Mouse (Mus musculus): ENCODE measurements at regions not wholly inside any gene's neighbourhood (a gene's known extent, or its start where the extent isn't known, plus 50 kb on each side); places are given as distances from the start of the nearest gene placed in this dataset.

DNA sequence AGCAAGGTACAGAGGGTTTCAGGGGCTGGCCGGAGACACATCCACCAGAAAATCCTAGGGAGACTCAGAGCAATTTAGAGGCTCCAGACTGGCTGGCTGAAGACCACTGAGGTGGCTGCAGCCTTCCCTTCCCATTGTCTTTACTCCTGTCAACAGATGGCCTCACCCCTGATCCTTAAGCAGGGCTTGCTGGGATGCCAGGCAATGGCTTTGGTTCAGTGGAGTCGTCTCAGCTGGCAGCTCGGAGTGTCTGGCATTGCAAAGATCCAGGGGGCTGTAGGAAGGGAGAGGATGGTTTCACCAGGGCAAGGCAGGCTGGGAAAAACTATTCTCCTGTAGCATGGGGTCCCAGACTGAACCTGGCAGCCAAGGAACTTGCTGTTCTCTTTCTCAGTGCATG, 395.8 kb downstream of the Tshz3 start:
- DNase-seq (ENCODE audit: low spot score in 2 of 2) = no peak

DNA sequence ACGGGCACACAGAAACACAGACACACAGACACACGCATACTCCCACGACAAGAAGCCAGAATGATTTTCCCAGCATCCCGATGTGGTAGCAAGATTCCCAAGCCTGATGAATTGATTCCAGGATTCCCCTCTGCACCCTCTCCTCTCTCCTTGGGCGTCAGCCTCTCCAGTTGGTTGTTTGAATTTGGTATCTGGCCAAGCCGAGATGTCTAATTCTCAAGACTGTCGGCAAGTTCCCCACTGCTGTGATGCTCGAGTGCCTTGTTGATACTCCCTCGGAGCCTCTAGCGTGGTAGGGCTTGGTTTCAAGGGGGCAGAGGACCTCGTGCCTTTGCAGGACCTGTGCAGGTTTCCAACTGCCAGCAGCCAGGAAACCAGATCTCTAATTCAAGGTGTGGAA, 397.9 kb downstream of the Tshz3 start:
- no peak for DNase-seq (ENCODE audit: low spot score in 2 of 2)

DNA sequence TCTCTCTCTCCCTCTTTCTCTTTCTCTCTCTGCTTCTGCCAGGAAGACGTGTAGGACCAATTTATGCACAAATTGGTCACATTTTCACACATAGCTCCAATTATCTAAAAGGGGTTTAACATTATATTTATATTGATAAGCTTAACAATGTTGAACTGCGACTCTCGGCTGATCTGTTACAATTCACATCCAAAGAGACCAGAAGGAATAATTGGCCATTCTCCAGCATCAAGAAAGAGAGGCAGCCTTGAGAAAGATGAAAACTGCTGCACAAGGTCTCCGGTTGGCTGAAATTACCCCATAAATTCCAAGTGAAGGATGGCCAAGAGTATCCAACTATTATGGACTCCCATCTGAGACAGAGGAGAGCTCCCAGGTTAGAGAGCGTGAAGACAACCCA, 398.4 kb downstream of the Tshz3 start:
- no peak for DNase-seq (ENCODE audit: low spot score in 2 of 2)

DNA sequence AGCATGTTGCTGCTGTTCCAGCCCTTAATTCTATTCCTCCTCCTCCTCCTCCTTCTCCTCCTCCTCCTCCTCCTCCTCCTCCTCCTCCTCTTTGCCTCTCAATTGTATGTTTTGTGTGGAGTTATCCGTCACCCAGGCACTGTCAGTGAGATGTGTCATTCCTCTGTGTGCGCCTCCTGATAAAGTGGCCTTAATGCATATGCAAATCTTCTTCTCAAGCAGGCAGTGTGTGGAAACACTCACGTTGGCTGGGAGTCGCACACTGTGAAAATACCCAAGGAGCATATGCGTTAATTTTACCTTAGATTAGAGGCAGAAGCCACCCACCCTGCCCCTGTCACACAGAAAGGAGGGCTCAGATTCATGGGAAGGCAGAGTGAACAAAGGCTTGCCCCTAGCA, 401.0 kb downstream of the Tshz3 start:
- DNase-seq (ENCODE audit: low spot score in 2 of 2) = no peak

GRCm38 (mm10) chr7:37104671-37105070, 406.8 kb downstream of the Tshz3 start:
- no peak for DNase-seq (ENCODE audit: low spot score in 2 of 2)

DNA sequence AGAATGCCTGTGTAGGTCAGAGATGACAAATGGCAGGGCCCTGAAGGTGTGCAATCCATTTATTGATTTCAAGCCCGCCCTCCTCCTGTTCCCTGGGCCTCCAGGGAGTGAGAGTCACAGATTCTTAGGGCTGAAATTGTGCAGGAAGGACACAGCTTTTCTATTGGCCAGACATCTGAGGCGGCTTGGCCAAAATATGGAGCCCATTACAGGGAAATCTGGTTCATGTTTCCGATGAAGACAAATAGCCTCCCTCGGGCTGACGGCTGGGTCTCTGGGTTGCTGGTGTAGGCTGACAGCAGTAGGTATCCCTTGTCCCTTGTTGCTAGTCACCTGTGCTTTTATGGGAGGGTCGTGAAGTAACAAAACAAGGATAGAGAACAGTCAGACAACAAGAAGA, 413.2 kb downstream of the Tshz3 start:
- DNase-seq (ENCODE audit: low spot score in 2 of 2) = no peak

GRCm38 (mm10) chr7:37120776-37121175, 422.9 kb downstream of the Tshz3 start:
- DNase-seq (ENCODE audit: low spot score in 2 of 2) = no peak

GRCm38 (mm10) chr7:37140191-37140590, 442.3 kb downstream of the Tshz3 start:
- DNase-seq (ENCODE audit: low spot score in 2 of 2) = no peak

DNA sequence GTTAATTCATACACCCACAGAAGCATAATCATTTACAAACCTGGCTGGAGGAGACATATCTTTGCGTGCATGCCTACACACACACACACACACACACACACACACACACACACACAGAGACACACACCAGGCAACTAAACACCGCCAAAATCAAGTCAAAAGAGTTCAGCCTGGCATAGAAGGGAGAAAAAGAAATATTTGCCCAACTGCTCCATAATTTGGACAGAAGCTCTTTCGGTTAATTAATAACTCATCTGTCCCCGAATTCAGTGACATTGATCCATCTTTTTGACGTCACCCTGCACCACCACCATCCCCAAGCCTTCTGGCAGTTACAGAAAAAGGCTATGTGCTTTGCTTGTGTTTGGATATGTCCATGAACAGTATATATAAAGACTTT, 444.9 kb downstream of the Tshz3 start:
- DNase-seq (ENCODE audit: low spot score in 2 of 2) = no peak

GRCm38 (mm10) chr7:37144303-37144702, 446.4 kb downstream of the Tshz3 start:
- DNase-seq (ENCODE audit: low spot score in 2 of 2) = no peak

DNA sequence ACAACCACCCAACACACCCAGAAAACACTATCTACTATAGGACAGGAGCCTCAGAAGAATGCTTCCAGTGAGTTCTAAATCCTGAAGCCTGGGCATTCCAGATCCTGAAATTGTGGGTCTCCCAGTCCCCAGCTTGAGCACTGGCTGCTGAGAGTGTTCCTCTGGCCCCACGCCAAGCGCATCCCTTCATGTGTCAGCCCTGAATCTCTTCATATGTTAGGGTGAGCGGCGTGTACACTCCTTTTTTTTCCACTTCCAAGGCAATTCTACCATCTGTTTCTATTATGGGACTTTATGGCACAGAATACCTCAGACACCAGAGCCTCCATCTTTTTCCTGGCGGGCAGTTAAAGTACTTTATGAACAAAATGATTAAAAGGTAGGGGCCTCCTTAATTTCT, 451.8 kb downstream of the Tshz3 start:
- DNase-seq (ENCODE audit: low spot score in 2 of 2) = peak; percentile 5 to 8

DNA sequence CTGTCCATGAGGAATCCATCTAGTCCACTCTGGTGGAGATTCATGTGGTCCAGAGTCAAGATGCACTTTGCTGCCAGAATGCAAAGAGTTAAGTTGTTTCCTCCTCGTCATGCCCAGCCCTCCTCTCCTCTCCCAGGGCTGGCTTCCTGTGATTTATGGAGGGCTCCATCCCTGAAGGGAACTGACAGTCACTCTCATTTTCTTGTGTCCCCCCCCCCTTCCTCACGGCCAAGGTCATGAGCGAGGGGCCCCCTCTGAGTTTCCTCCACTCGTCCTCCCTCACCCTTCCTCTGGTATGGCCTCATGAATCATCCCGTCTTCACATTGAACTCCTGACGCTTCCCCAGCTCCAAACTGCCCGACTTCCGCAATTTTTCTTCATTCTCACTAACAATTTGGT, 461.9 kb downstream of the Tshz3 start:
- no peak for DNase-seq (ENCODE audit: low spot score in 2 of 2)

GRCm38 (mm10) chr7:37168883-37169282, 471.0 kb downstream of the Tshz3 start:
- DNase-seq (ENCODE audit: low spot score in 2 of 2) = no peak

DNA sequence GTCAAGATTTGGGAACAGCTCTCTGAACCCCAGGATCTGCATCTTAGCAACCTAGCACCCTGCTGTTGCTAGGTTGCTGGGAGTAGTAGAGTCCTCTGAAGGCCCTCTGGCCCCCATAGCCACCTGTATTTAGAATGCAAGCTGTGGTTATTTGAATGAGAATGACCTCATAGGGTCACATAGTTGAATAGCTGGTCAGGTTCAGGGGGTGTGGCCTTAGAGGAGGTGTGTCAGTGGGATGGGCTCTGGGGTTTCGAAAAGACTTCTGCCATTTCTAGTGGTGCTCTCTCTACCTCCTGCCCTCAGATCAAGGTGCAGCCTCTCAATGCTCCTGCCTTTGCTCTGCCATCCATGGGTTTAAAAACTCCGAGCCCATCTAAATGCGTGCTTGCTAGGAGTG, 477.8 kb downstream of the Tshz3 start:
- DNase-seq (ENCODE audit: low spot score in 2 of 2) = no peak

DNA sequence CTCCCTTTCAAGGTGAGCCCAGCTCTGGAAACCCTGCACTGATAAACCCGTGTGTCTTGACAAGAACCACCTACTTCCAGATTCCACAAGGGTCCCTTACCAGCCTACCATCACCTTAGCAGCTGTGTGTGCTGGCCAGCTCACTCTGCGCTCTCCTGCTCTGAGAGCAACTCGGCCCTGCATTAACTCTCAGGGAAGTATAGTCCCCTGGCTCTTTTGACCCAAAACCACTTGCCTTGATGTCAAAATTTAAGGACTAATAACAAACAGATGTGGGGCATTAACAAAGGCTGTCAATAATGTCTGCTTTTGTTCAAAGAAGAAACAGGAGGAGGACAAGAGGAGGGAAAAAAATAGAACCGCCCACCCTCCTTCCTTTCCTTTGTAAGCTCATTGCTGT, 480.3 kb downstream of the Tshz3 start:
- no peak for DNase-seq (ENCODE audit: low spot score in 2 of 2)

GRCm38 (mm10) chr7:37179907-37180306, 482.0 kb downstream of the Tshz3 start:
- no peak for DNase-seq (ENCODE audit: low spot score in 2 of 2)

- no peak for DNase-seq (ENCODE audit: low spot score in 2 of 2)
Measured at GRCm38 (mm10) chr7:37180416-37180815, 482.5 kb downstream of the Tshz3 start.

GRCm38 (mm10) chr7:37181109-37181508, 483.2 kb downstream of the Tshz3 start:
- DNase-seq (ENCODE audit: low spot score in 2 of 2) = no peak

- DNase-seq (ENCODE audit: low spot score in 2 of 2) = no peak
Measured at GRCm38 (mm10) chr7:37192536-37192935, 494.6 kb downstream of the Tshz3 start.

- DNase-seq (ENCODE audit: low spot score in 2 of 2) = no peak
Measured at GRCm38 (mm10) chr7:37204800-37205199, 506.9 kb downstream of the Tshz3 start.

GRCm38 (mm10) chr7:37208305-37208704, 510.4 kb downstream of the Tshz3 start:
- no peak for DNase-seq (ENCODE audit: low spot score in 2 of 2)

GRCm38 (mm10) chr7:37213751-37214181, 515.8 kb downstream of the Tshz3 start:
- DNase-seq (ENCODE audit: low spot score in 2 of 2) = no peak

- DNase-seq (ENCODE audit: low spot score in 2 of 2) = no peak
Measured at GRCm38 (mm10) chr7:37215498-37215897, 517.6 kb downstream of the Tshz3 start.

- DNase-seq (ENCODE audit: low spot score in 2 of 2) = no peak
Measured at GRCm38 (mm10) chr7:37220476-37220875, 522.6 kb downstream of the Tshz3 start.

DNA sequence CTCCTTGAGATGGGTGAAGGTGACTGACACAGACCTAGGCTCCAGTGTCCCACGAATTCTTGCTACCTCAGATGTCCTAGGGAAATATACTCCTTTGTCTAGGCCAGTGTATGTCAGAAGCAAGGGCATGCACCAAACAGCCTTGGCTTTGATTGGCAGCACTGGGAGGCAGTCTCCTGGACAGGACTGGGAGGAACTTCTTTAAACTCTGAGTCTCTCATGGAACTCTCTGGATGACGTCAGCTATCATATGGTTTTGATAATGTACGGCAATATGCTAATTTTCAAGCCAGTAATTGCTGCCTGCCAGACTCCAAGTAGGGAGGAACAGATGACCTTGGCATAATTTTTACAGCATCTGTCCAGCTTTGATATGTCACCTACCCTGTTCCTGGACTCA, 528.5 kb downstream of the Tshz3 start:
- DNase-seq (ENCODE audit: low spot score in 2 of 2) = no peak

Data from frontal cortex, postnatal 25 days (tissue).